Comparison of ENCODE assay signal across 8 mouse cellular contexts in the genomic region with DNA sequence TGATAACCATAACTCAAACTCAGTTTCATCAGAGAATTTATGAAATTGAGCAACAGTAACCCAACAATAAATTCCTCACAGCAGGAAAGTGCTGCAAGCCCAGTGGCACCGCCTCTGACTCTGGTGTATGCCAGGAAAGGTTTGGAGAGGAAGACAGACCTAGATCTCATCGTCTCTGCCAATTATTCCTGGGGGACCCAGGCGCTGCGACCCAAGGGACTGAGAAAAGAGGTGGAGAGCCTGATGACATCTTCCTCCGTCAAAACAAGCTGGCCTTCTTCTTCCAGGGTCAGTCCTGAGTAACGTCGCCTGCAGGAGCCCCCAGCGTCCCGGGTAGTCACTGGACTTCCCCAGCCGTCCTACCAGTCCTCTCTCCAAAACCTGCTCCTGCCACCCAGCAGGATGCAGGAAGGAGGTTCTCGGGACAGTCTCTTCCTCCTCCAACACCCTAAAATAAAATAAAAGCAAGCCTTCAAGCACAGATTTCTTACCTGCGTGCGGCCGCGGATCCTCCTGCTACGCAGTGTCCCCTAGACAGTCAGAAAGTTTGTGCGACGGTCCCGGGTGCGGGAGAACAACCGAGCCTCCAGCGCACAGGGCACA. TPM values are rescaled to one million over a fixed set of nuclear protein-coding genes. Genes with fewer than 3 reads are reported as not detected.
DNase-seq lines count a peak whose midpoint lies in the region; ATAC-seq and TF ChIP-seq lines count a peak whose summit lies in the region.

No protein-coding gene starts in this region.

- peak overlapping the region; percentile 83 for H3K4me2 ChIP-seq in kidney, embryonic 16.5 days (replicated peaks; ENCODE audit: low read depth, low read length)
- peak overlapping the region; percentile 80 for H3K4me2 ChIP-seq in myocyte (ENCODE audit: low read depth)

- no peaks in the 10 kb centered on the region for H3K36me3 ChIP-seq in kidney, embryonic 16.5 days (ENCODE audit: insufficient read depth, low read length)
- H3K36me3 ChIP-seq in limb, embryonic 10.5 days, result no peaks in the 10 kb centered on the region
- H3K36me3 ChIP-seq in myocyte (ENCODE audit: control insufficient read depth, insufficient read depth), result no peaks in the 10 kb centered on the region

- 4% methylated on average over 22 of the region's 22 CpGs for WGBS in kidney, embryonic 16.5 days
- WGBS in limb, embryonic 10.5 days, result 3% methylated on average over 22 of the region's 22 CpGs

- H3ac ChIP-seq in myocyte (ENCODE audit: control insufficient read depth, insufficient read length), result peak overlapping the region; percentile 14

- DNase-seq in kidney, postnatal 14 days, result no peak
- DNase-seq in adrenal gland, postnatal 10 days, result peak; percentile 53
- peak; percentile 57 to 68 for DNase-seq in heart, adult 18-20 months
- peak; percentile 34 for DNase-seq in limb, embryonic 10.5 days (ENCODE audit: low spot score)
- no peak for DNase-seq in MN1 (ENCODE audit: low spot score)
- DNase-seq in layer of hippocampus, postnatal 14 days (ENCODE audit: low spot score in 2 of 2), result no peak

- TF ChIP-seq POLR2A in myocyte (IDR thresholded peaks at IDR 0.05; ENCODE audit: insufficient read length, low read depth), result no peak

- peak overlapping the region; percentile 73 for H3K9ac ChIP-seq in kidney, embryonic 16.5 days (replicated peaks; ENCODE audit: low read length)

- peak overlapping the region; percentile 67 for H3K4me3 ChIP-seq in kidney, embryonic 16.5 days (ENCODE audit: low read length)
- H3K4me3 ChIP-seq in limb, embryonic 10.5 days, result peak overlapping the region; percentile 65
- peak overlapping the region; percentile 83 for H3K4me3 ChIP-seq in myocyte

- no peaks in the 10 kb centered on the region for H3K27me3 ChIP-seq in kidney, embryonic 16.5 days (ENCODE audit: insufficient read depth, low read length)
- peaks cover 43% of the 10 kb centered on the region for H3K27me3 ChIP-seq in limb, embryonic 10.5 days (ENCODE audit: low read depth, poor library complexity, severe bottlenecking)
- no peaks in the 10 kb centered on the region for H3K27me3 ChIP-seq in myocyte (ENCODE audit: control insufficient read depth, insufficient read depth, insufficient read length)

- H3K27ac ChIP-seq in kidney, embryonic 16.5 days (ENCODE audit: low read length), result peak overlapping the region; percentile 80
- peak overlapping the region; percentile 76 for H3K27ac ChIP-seq in limb, embryonic 10.5 days

- H3K79me2 ChIP-seq in myocyte (ENCODE audit: control insufficient read depth, insufficient read depth), result peaks cover 31% of the 10 kb centered on the region

- H3K4me1 ChIP-seq in kidney, embryonic 16.5 days (ENCODE audit: insufficient read depth, low read length), result peaks cover 24% of the 10 kb centered on the region
- peaks cover 19% of the 10 kb centered on the region for H3K4me1 ChIP-seq in limb, embryonic 10.5 days

- peak; percentile 21; the same call in 1 of the 2 replicates for ATAC-seq in kidney, embryonic 16.5 days (ENCODE audit: low FRiP score, low TSS enrichment)

- H3K9me3 ChIP-seq in kidney, embryonic 16.5 days (ENCODE audit: low read length), result no peaks in the 10 kb centered on the region
- no peaks in the 10 kb centered on the region for H3K9me3 ChIP-seq in limb, embryonic 10.5 days (replicated peaks)

TF ChIP-seq in myocyte, 11 proteins besides CTCF, POLR2A, EP300 and RAD21:
- TF ChIP-seq REST (IDR thresholded peaks at IDR 0.05; ENCODE audit: insufficient read depth, insufficient read length) (no peak), MYOD1 (IDR thresholded peaks at IDR 0.05; ENCODE audit: control insufficient read depth in 1 of 3, insufficient read length in 2 of 3, low read depth in 2 of 3) (no peak), TCF3 (IDR thresholded peaks at IDR 0.05; ENCODE audit: insufficient read length, low read depth) (no peak), CEBPB (IDR thresholded peaks at IDR 0.05; ENCODE audit: insufficient read depth, poor library complexity, severe bottlenecking) (no peak), SRF (IDR thresholded peaks at IDR 0.05; ENCODE audit: control insufficient read depth, insufficient read length, low read depth) (no peak), MAX (IDR thresholded peaks at IDR 0.05; ENCODE audit: low read depth) (no peak), TCF12 (IDR thresholded peaks at IDR 0.05; ENCODE audit: insufficient read depth, poor library complexity, severe bottlenecking) (no peak), MYOG (IDR thresholded peaks at IDR 0.05; ENCODE audit: control insufficient read depth in 1 of 3, insufficient read depth in 1 of 3, insufficient read length in 2 of 3, low read depth in 2 of 3) (no peak), USF1 (IDR thresholded peaks at IDR 0.05; ENCODE audit: low read depth) (no peak), E2F4 (IDR thresholded peaks at IDR 0.05; ENCODE audit: insufficient read depth) (no peak), POLR2AphosphoS2 (IDR thresholded peaks at IDR 0.05; ENCODE audit: insufficient read length, low read depth) (no peak)

RNA-seq across cellular contexts. Expression of a gene that starts 0.6 kb away (rescaled TPM):
- 3.0 and 3.7 TPM in 2 replicates for polyA plus RNA-seq in kidney, embryonic 16.5 days (2015; fragmentation: Nextera tagmentation; extraction: Ambion mirVana)
- total RNA-seq in adrenal gland, postnatal 10 days (2021), result 1 to 10 TPM; 1.4 to 2.5 TPM
- 1 to 10 TPM; 8.1 to 8.6 TPM for total RNA-seq in heart, adult 18-20 months (2021)
- polyA plus RNA-seq in limb, embryonic 10.5 days (2016; fragmentation: Nextera tagmentation; extraction: Ambion mirVana), result 0.18 and 0.85 TPM in 2 replicates
- polyA plus RNA-seq in myocyte (2012; fragmentation: generic; extraction: Trizol), result 1.4 TPM
- total RNA-seq in layer of hippocampus, postnatal 14 days (2021), result under 1 TPM; 0.29 to 0.48 TPM

RNA-seq across cellular contexts. Expression of a gene that starts 0.6 kb away (rescaled TPM):
- polyA plus RNA-seq in kidney, embryonic 16.5 days (2015; fragmentation: Nextera tagmentation; extraction: Ambion mirVana), result 8.7 and 13.4 TPM in 2 replicates
- total RNA-seq in adrenal gland, postnatal 10 days (2021), result 1 to 10 TPM; 3.9 to 6.6 TPM
- total RNA-seq in heart, adult 18-20 months (2021), result 10 to 100 TPM; 30.0 to 39.3 TPM
- polyA plus RNA-seq in limb, embryonic 10.5 days (2016; fragmentation: Nextera tagmentation; extraction: Ambion mirVana), result 0.97 and 3.1 TPM in 2 replicates
- polyA plus RNA-seq in myocyte (2012; fragmentation: generic; extraction: Trizol), result 8.7 TPM
- total RNA-seq in layer of hippocampus, postnatal 14 days (2021), result 1 to 10 TPM in 1 of 2 experiments, under 1 TPM in 1; 0.98 to 1.0 TPM

Comparison
In these comparisons a context has a peak if more than half of its experiments do, and no peak if none do; other contexts are left out.
1. DNase-seq: peak in adrenal gland, postnatal 10 days (single experiment), heart, adult 18-20 months (2 of 2) and limb, embryonic 10.5 days (single experiment); none in kidney, postnatal 14 days (single experiment), MN1 (single experiment) and layer of hippocampus, postnatal 14 days (0 of 2).
2. RNA of a gene that starts 0.6 kb away (total RNA-seq): 30.0 to 39.3 TPM in heart, adult 18-20 months; 3.9 to 6.6 TPM in adrenal gland, postnatal 10 days and 0.98 to 1.0 TPM in layer of hippocampus, postnatal 14 days; every median in the first group is over 4 times any median in the second.
3. Peak in every context shown above with its lines, with median percentiles within 50 percentile points of each other: H3K4me3 ChIP-seq.